Mouse (Mus musculus) MEL (cell line): ENCODE results near the gene Churc1. TPM values are rescaled to one million over a fixed set of nuclear protein-coding genes. Genes with fewer than 3 reads are reported as not detected.

Experiments
- DNase-seq: peaks from one replicate; pipeline ENCODE4 v3.0.0; 2011; ENCODE audit warnings: low read depth, low spot score
- H3K27ac ChIP-seq: 2 replicates; pipeline ENCODE4 v1.5.1; 2012; ENCODE audit warnings: low read depth, mild to moderate bottlenecking, control low read depth, low read length, moderate library complexity; ENCODE audit not compliant: control insufficient read depth
- H3K27me3 ChIP-seq, 2 experiments: fragments of 150-350 bp in 1 of 2; sonication (generic) in 1 of 2; 2 replicates each; pipeline ENCODE4 v1.6.1; 2012; ENCODE audit warnings: low read length in 2 of 2, mild to moderate bottlenecking in 2 of 2, improper control_type of control experiment in 1 of 2, moderate library complexity in 1 of 2; ENCODE audit not compliant: insufficient read depth in 2 of 2, control insufficient read depth in 1 of 2
- H3K36me3 ChIP-seq, 2 experiments: 2 replicates each; pipeline ENCODE4 v1.6.1; 2012 to 2014; ENCODE audit warnings: low read length in 2 of 2, improper control_type of control experiment in 1 of 2, inconsistent platforms in 1 of 2, mild to moderate bottlenecking in 1 of 2; ENCODE audit not compliant: insufficient read depth in 2 of 2, control insufficient read depth in 1 of 2
- H3K4me1 ChIP-seq, 2 experiments: fragments of 150-350 bp in 1 of 2; sonication (generic) in 1 of 2; 2 replicates each; pipeline ENCODE4 v1.6.1; 2012; ENCODE audit warnings: low read length in 2 of 2, improper control_type of control experiment in 1 of 2, mild to moderate bottlenecking in 1 of 2; ENCODE audit not compliant: insufficient read depth in 2 of 2, control insufficient read depth in 1 of 2
- H3K4me3 ChIP-seq, 2 experiments: fragments of 150-350 bp in 1 of 2; sonication (generic) in 1 of 2; 2 replicates each; pipeline ENCODE4 v1.5.1; 2012; ENCODE audit warnings: low read depth in 2 of 2, low read length in 2 of 2, mild to moderate bottlenecking in 2 of 2, moderate library complexity in 2 of 2, control low read depth in 1 of 2, improper control_type of control experiment in 1 of 2; ENCODE audit not compliant: control insufficient read depth in 1 of 2, insufficient read depth in 1 of 2
- H3K79me2 ChIP-seq: 2 replicates; pipeline ENCODE4 v1.6.1; 2012; ENCODE audit warnings: mild to moderate bottlenecking, low read length, moderate library complexity; ENCODE audit not compliant: control insufficient read depth, poor library complexity, insufficient read depth
- H3K9ac ChIP-seq: 2 replicates; pipeline ENCODE4 v1.6.1; 2012; ENCODE audit warnings: low read depth, mild to moderate bottlenecking, control low read depth, low read length, moderate library complexity; ENCODE audit not compliant: control insufficient read depth, poor library complexity, severe bottlenecking
- H3K9me3 ChIP-seq: fragments of 150-350 bp; sonication (generic); replicated peaks from 2 replicates; pipeline ENCODE4 v1.6.1; 2012; ENCODE audit warnings: mild to moderate bottlenecking, low read length, improper control_type of control experiment, moderate library complexity; ENCODE audit not compliant: insufficient read depth
- BHLHE40 ChIP-seq: IDR thresholded peaks from 2 replicates; pipeline ENCODE4 v1.6.1; 2012; ENCODE audit warnings: low read depth, mild to moderate bottlenecking, inconsistent platforms, low read length, improper control_type of control experiment, borderline replicate concordance
- CHD1 ChIP-seq: IDR thresholded peaks from 2 replicates; pipeline ENCODE4 v1.6.1; 2012; ENCODE audit warnings: low read depth, mild to moderate bottlenecking, inconsistent platforms, low read length, improper control_type of control experiment
- CHD2 ChIP-seq: IDR thresholded peaks from 2 replicates; pipeline ENCODE4 v1.6.1; 2011; ENCODE audit warnings: low read length, improper control_type of control experiment
- CTCF ChIP-seq, 3 experiments: IDR thresholded peaks in 2 of 3; conservative IDR thresholded peaks in 1 of 3; 2 replicates each; pipeline ENCODE4 v1.5.1; 2011 to 2012; ENCODE audit warnings: low read length in 3 of 3, low read depth in 2 of 3, mild to moderate bottlenecking in 2 of 3, improper control_type of control experiment in 1 of 3, inconsistent platforms in 1 of 3, mixed read lengths in 1 of 3, moderate library complexity in 1 of 3; ENCODE audit not compliant: control insufficient read depth in 1 of 3, insufficient read depth in 1 of 3, poor library complexity in 1 of 3, severe bottlenecking in 1 of 3
- ELF1 ChIP-seq: IDR thresholded peaks from 2 replicates; pipeline ENCODE4 v1.6.1; 2014; ENCODE audit warnings: low read depth, mild to moderate bottlenecking, inconsistent platforms, low read length, improper control_type of control experiment, moderate library complexity
- EP300 ChIP-seq, 2 experiments: IDR thresholded peaks; 2 replicates each; pipeline ENCODE4 v1.6.1; 2011; ENCODE audit warnings: improper control_type of control experiment in 2 of 2, low read length in 2 of 2, low read depth in 1 of 2, mild to moderate bottlenecking in 1 of 2
- ETS1 ChIP-seq: IDR thresholded peaks from 2 replicates; pipeline ENCODE4 v1.6.1; 2012; ENCODE audit warnings: low read depth, mild to moderate bottlenecking, inconsistent platforms, low read length, improper control_type of control experiment, moderate library complexity
- GABPA ChIP-seq: IDR thresholded peaks from 2 replicates; pipeline ENCODE4 v1.6.1; 2012; ENCODE audit warnings: low read depth, mild to moderate bottlenecking, inconsistent platforms, low read length, improper control_type of control experiment, moderate library complexity
- GATA1 ChIP-seq: IDR thresholded peaks from 2 replicates; pipeline ENCODE4 v1.6.1; 2011; ENCODE audit warnings: low read depth, low read length, improper control_type of control experiment
- HCFC1 ChIP-seq: IDR thresholded peaks from 2 replicates; pipeline ENCODE4 v1.6.1; 2012; ENCODE audit warnings: low read depth, mild to moderate bottlenecking, inconsistent platforms, low read length, improper control_type of control experiment, moderate library complexity
- JUND ChIP-seq: IDR thresholded peaks from 2 replicates; pipeline ENCODE4 v1.6.1; 2011; ENCODE audit warnings: low read depth, mild to moderate bottlenecking, improper control_type of control experiment, low read length
- KAT2A ChIP-seq: conservative IDR thresholded peaks from 2 replicates; pipeline ENCODE4 v1.6.1; 2012; ENCODE audit warnings: low read depth, low read length, improper control_type of control experiment, inconsistent platforms
- MAFK ChIP-seq: IDR thresholded peaks from 2 replicates; pipeline ENCODE4 v1.6.1; 2011; ENCODE audit warnings: low read depth, mild to moderate bottlenecking, low read length, improper control_type of control experiment, borderline replicate concordance
- MAX ChIP-seq: IDR thresholded peaks from 2 replicates; pipeline ENCODE4 v1.6.1; 2011; ENCODE audit warnings: low read length, improper control_type of control experiment
- MAZ ChIP-seq: IDR thresholded peaks from 2 replicates; pipeline ENCODE4 v1.6.1; 2012; ENCODE audit warnings: low read depth, mild to moderate bottlenecking, inconsistent platforms, low read length, improper control_type of control experiment
- MEF2A ChIP-seq: IDR thresholded peaks from 2 replicates; pipeline ENCODE4 v1.6.1; 2014; ENCODE audit warnings: low read depth, mild to moderate bottlenecking, inconsistent platforms, low read length, improper control_type of control experiment; ENCODE audit not compliant: poor library complexity, insufficient replicate concordance, severe bottlenecking; ENCODE audit errors: extremely low read depth
- MXI1 ChIP-seq: IDR thresholded peaks from 2 replicates; pipeline ENCODE4 v1.6.1; 2011; ENCODE audit warnings: mild to moderate bottlenecking, low read depth, low read length, improper control_type of control experiment
- MYB ChIP-seq: IDR thresholded peaks from 2 replicates; pipeline ENCODE4 v1.6.1; 2011; ENCODE audit warnings: mild to moderate bottlenecking, low read depth, low read length, improper control_type of control experiment
- MYC ChIP-seq: IDR thresholded peaks from 2 replicates; pipeline ENCODE4 v1.6.1; 2011; ENCODE audit warnings: low read depth, mild to moderate bottlenecking, low read length, improper control_type of control experiment, moderate library complexity
- NELFE ChIP-seq: IDR thresholded peaks from 2 replicates; pipeline ENCODE4 v1.6.1; 2011; ENCODE audit warnings: low read depth, low read length, improper control_type of control experiment
- NRF1 ChIP-seq: IDR thresholded peaks from 2 replicates; pipeline ENCODE4 v1.6.1; 2014; ENCODE audit warnings: low read depth, mild to moderate bottlenecking, inconsistent platforms, low read length, improper control_type of control experiment, moderate library complexity; ENCODE audit not compliant: poor library complexity, insufficient read depth, severe bottlenecking
- POLR2A ChIP-seq, 2 experiments: IDR thresholded peaks; 2 replicates each; pipeline ENCODE4 v1.6.1; 2011 to 2012; ENCODE audit warnings: low read length in 2 of 2, mild to moderate bottlenecking in 2 of 2, control low read depth in 1 of 2, improper control_type of control experiment in 1 of 2, low read depth in 1 of 2, moderate library complexity in 1 of 2; ENCODE audit not compliant: control insufficient read depth in 1 of 2, insufficient read depth in 1 of 2, poor library complexity in 1 of 2
- POLR2AphosphoS2 ChIP-seq: IDR thresholded peaks from 2 replicates; pipeline ENCODE4 v1.6.1; 2011; ENCODE audit warnings: low read length, improper control_type of control experiment
- RAD21 ChIP-seq: IDR thresholded peaks from 2 replicates; pipeline ENCODE4 v1.6.1; 2011; ENCODE audit warnings: mild to moderate bottlenecking, low read depth, low read length, improper control_type of control experiment
- RCOR1 ChIP-seq: IDR thresholded peaks from 2 replicates; pipeline ENCODE4 v1.6.1; 2012; ENCODE audit warnings: low read depth, mild to moderate bottlenecking, inconsistent platforms, low read length, improper control_type of control experiment
- SIN3A ChIP-seq: IDR thresholded peaks from 2 replicates; pipeline ENCODE4 v1.6.1; 2012; ENCODE audit warnings: low read length, improper control_type of control experiment, inconsistent platforms
- SMC3 ChIP-seq: IDR thresholded peaks from 2 replicates; pipeline ENCODE4 v1.6.1; 2011; ENCODE audit warnings: low read depth, low read length, improper control_type of control experiment
- TAL1 ChIP-seq: IDR thresholded peaks from 2 replicates; pipeline ENCODE4 v1.6.1; 2012; ENCODE audit warnings: mild to moderate bottlenecking, inconsistent platforms, low read length, moderate library complexity, mixed read lengths
- TBP ChIP-seq: IDR thresholded peaks from 2 replicates; pipeline ENCODE4 v1.8.0; 2011; ENCODE audit warnings: low read depth, low read length, improper control_type of control experiment
- TCF12 ChIP-seq: IDR thresholded peaks from 2 replicates; pipeline ENCODE4 v1.6.1; 2014; ENCODE audit warnings: low read depth, mild to moderate bottlenecking, inconsistent platforms, low read length, improper control_type of control experiment, moderate library complexity
- UBTF ChIP-seq: IDR thresholded peaks from 2 replicates; pipeline ENCODE4 v1.6.1; 2012; ENCODE audit warnings: low read depth, mild to moderate bottlenecking, inconsistent platforms, low read length, improper control_type of control experiment, moderate library complexity, borderline replicate concordance; ENCODE audit not compliant: insufficient read depth
- USF1 ChIP-seq: IDR thresholded peaks from 2 replicates; pipeline ENCODE4 v1.6.1; 2014; ENCODE audit warnings: low read depth, mild to moderate bottlenecking, inconsistent platforms, low read length, improper control_type of control experiment, moderate library complexity
- USF2 ChIP-seq, 2 experiments: IDR thresholded peaks; 2 replicates each; pipeline ENCODE4 v1.6.1; 2011 to 2012; ENCODE audit warnings: improper control_type of control experiment in 2 of 2, low read length in 2 of 2, borderline replicate concordance in 1 of 2, inconsistent platforms in 1 of 2, low read depth in 1 of 2, mild to moderate bottlenecking in 1 of 2; ENCODE audit not compliant: insufficient read depth in 1 of 2
- ZC3H11A ChIP-seq: IDR thresholded peaks from 2 replicates; pipeline ENCODE4 v1.6.1; 2012; ENCODE audit warnings: low read depth, mild to moderate bottlenecking, inconsistent platforms, low read length, improper control_type of control experiment
- ZKSCAN1 ChIP-seq: IDR thresholded peaks from 2 replicates; pipeline ENCODE4 v1.6.1; 2012; ENCODE audit warnings: low read depth, mild to moderate bottlenecking, inconsistent platforms, low read length, improper control_type of control experiment, moderate library complexity
- ZMIZ1 ChIP-seq: IDR thresholded peaks from 2 replicates; pipeline ENCODE4 v1.6.1; 2012; ENCODE audit warnings: low read depth, mild to moderate bottlenecking, inconsistent platforms, low read length, improper control_type of control experiment, moderate library complexity
- ZNF384 ChIP-seq: IDR thresholded peaks from 2 replicates; pipeline ENCODE4 v1.6.1; 2012; ENCODE audit warnings: low read depth, mild to moderate bottlenecking, inconsistent platforms, low read length, improper control_type of control experiment
- polyA plus RNA-seq, 2 experiments: library from polyadenylated mRNA; stranded (reverse) in 1 of 2; unstranded in 1 of 2; fragments of >175 nt in 1 of 2; fragments of >200 nt in 1 of 2; gene quantifications; 2 replicates each; pipeline versions ENCODE4 v1.2.1 to v1.2.4; 2012; ENCODE audit warnings: low replicate concordance in 2 of 2, low read depth in 1 of 2; ENCODE audit not compliant: insufficient read length in 2 of 2, insufficient read depth in 1 of 2, missing spikeins in 1 of 2
- total RNA-seq: library from RNA; depleted of rRNA; stranded (reverse); fragments of 300-350 nt; gene quantifications from 2 replicates; pipeline ENCODE4 v1.2.3, GENCODE M21; 2012; rRNA removed

Gene Churc1
- total RNA-seq: 180 and 186 TPM in 2 replicates
- polyA plus RNA-seq: 10 to 100 TPM in 1 of 2 experiments, not detected in 1; 74.9 TPM

DNA sequence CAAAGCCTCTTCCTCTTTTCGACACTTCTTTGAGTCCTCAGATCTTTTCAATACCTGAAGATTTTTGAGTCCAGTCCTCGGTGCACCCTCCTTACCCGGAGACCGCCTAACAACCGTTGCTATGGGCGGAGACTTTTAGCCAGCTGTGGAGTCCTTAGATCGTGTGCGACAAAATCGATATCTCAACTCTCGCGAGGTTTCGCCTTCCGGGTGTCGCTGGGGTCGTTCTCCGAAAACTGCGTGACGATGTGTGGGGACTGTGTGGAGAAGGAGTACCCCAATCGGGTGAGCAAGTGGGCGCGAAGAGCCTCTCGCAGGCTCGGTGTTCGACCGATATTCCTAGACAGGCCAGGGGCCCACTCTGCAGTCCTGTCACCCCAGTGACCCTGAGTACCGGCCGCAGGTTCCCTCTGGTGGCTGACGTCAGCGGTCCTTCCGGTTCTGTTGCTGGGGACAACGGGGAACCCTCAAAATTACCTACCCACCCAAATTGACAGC is at the start of gene Churc1, which contains the start of gene Fntb:
Churc1 (plus strand) TSS at position 185 of the 498 bp plus-strand sequence.
Fntb (plus strand) TSS at position 236 of the 498 bp plus-strand sequence.
- Histone ChIP-seq H3K27me3 (no peaks in the 10 kb centered on the region), H3K9me3 (no peaks in the 10 kb centered on the region), H3K9ac (peak within 1 kb of the TSS; percentile 95), H3K4me3 (peak within 1 kb of the TSS; percentile 57 to 90), H3K79me2 (peaks cover 19% of the 10 kb centered on the region), H3K27ac (peak within 1 kb of the TSS; percentile 91), H3K4me1 (peaks cover 0 to 17% of the 10 kb centered on the region in 2 experiments; a peak in 3 of 4 replicates), H3K36me3 (peaks cover 0 to 14% of the 10 kb centered on the region in 2 experiments; a peak in 2 of 4 replicates)
- DNase-seq: peak; percentile 100
- peak; percentile 80; the same call in 1 of the 2 replicates for TF ChIP-seq POLR2AphosphoS2
- TF ChIP-seq ETS1: peak; percentile 91
- TF ChIP-seq UBTF: no peak
- TF ChIP-seq MYB: no peak
- TF ChIP-seq NELFE: peak; percentile 84
- TF ChIP-seq NRF1: no peak
- TF ChIP-seq USF2 (IDR thresholded peaks at IDR 0.05; ENCODE audit: borderline replicate concordance in 1 of 2, insufficient read depth in 1 of 2, low read depth in 1 of 2, low read length in 2 of 2): no peak
- TF ChIP-seq CHD2: peak; percentile 97
- no peak for TF ChIP-seq SIN3A
- no peak for TF ChIP-seq MEF2A
- TF ChIP-seq TAL1: no peak
- TF ChIP-seq MYC: peak; percentile 62; the same call in 1 of the 2 replicates
- no peak for TF ChIP-seq USF1
- peak; percentile 91 for TF ChIP-seq ELF1
- peak; percentile 64 for TF ChIP-seq MXI1
- TF ChIP-seq RCOR1: no peak
- no peak for TF ChIP-seq ZKSCAN1
- TF ChIP-seq KAT2A: no peak
- no peak for TF ChIP-seq GABPA
- TF ChIP-seq CTCF (IDR thresholded peaks at IDR 0.05 in 2 of 3, conservative IDR thresholded peaks at IDR 0.05 in 1 of 3; ENCODE audit: control insufficient read depth in 1 of 3, insufficient read depth in 1 of 3, low read depth in 2 of 3, low read length in 3 of 3, poor library complexity in 1 of 3, severe bottlenecking in 1 of 3): no peak
- TF ChIP-seq EP300 (IDR thresholded peaks at IDR 0.05; ENCODE audit: low read depth in 1 of 2, low read length in 2 of 2): peak in 1 of 2 experiments; percentile 47; a peak in 2 of 4 replicates
- TF ChIP-seq TBP: peak; percentile 85
- no peak for TF ChIP-seq RAD21
- TF ChIP-seq TCF12: no peak
- no peak for TF ChIP-seq ZNF384
- TF ChIP-seq MAFK: no peak
- TF ChIP-seq MAX: no peak; the same call in 1 of the 2 replicates
- TF ChIP-seq BHLHE40: no peak
- peak; percentile 79 for TF ChIP-seq HCFC1
- TF ChIP-seq SMC3: no peak
- no peak for TF ChIP-seq MAZ
- TF ChIP-seq POLR2A (IDR thresholded peaks at IDR 0.05; ENCODE audit: control insufficient read depth in 1 of 2, insufficient read depth in 1 of 2, low read depth in 1 of 2, low read length in 2 of 2, poor library complexity in 1 of 2): peak; percentile 63 to 96; a peak in 3 of 4 replicates
- no peak for TF ChIP-seq ZC3H11A
- peak; percentile 51; the same call in 1 of the 2 replicates for TF ChIP-seq GATA1
- no peak for TF ChIP-seq CHD1
- no peak for TF ChIP-seq JUND
- peak; percentile 7; the same call in 1 of the 2 replicates for TF ChIP-seq ZMIZ1
